8 mouse cellular contexts compared by ENCODE assay signal in genomic region chr16:58727477-58728131, GRCm38 (mm10). TPM values are rescaled to one million over a fixed set of nuclear protein-coding genes. Genes with fewer than 3 reads are reported as not detected.
A peak's percentile ranks its signal among the peaks of the same experiment; 100 is the strongest.
DNase-seq lines count a peak whose midpoint lies in the region; ATAC-seq and TF ChIP-seq lines count a peak whose summit lies in the region.

Cldnd1 (plus strand) TSS chr16:58727910.

- TF ChIP-seq CTCF in E14TG2a.4 (conservative IDR thresholded peaks at IDR 0.05; ENCODE audit: low read length) = no peak
- TF ChIP-seq CTCF in heart, postnatal 0 days (IDR thresholded peaks at IDR 0.05; ENCODE audit: low read depth) = no peak
- no peak for TF ChIP-seq CTCF in testis, adult 2 months (IDR thresholded peaks at IDR 0.05; ENCODE audit: control insufficient read depth, insufficient read depth, insufficient replicate concordance, low read depth, low read length)

- peak within 1 kb of the TSS; percentile 62 for H3K4me2 ChIP-seq in forebrain, embryonic 12.5 days
- peak within 1 kb of the TSS; percentile 75 for H3K4me2 ChIP-seq in heart, postnatal 0 days (ENCODE audit: low read depth, low read length)
- H3K4me2 ChIP-seq in liver, embryonic 16.5 days (ENCODE audit: low read depth, low read length) = peak within 1 kb of the TSS; percentile 74
- peak within 1 kb of the TSS; percentile 64 for H3K4me2 ChIP-seq in neural tube, embryonic 13.5 days

- TF ChIP-seq EP300 in heart, postnatal 0 days (IDR thresholded peaks at IDR 0.05; ENCODE audit: low read depth) = no peak

- peak within 1 kb of the TSS; percentile 89 for H3K4me3 ChIP-seq in E14TG2a.4 (replicated peaks; ENCODE audit: low read length)
- peak within 1 kb of the TSS; percentile 84 for H3K4me3 ChIP-seq in forebrain, embryonic 12.5 days (replicated peaks)
- H3K4me3 ChIP-seq in heart, postnatal 0 days (ENCODE audit: low read depth, low read length) = peak within 1 kb of the TSS; percentile 94
- H3K4me3 ChIP-seq in liver, embryonic 16.5 days (ENCODE audit: low read depth, low read length) = peak within 1 kb of the TSS; percentile 77
- H3K4me3 ChIP-seq in neural tube, embryonic 13.5 days = peak within 1 kb of the TSS; percentile 76
- H3K4me3 ChIP-seq in testis, adult 2 months (ENCODE audit: control insufficient read depth, low read depth, low read length) = peak within 1 kb of the TSS; percentile 94

- DNase-seq in c-Kit-positive CD71-positive TER-119-positive erythroid progenitor cells, embryonic 14.5 days (ENCODE audit: low spot score) = peak; percentile 88
- DNase-seq in heart, postnatal 0 days (ENCODE audit: low spot score) = peak; percentile 98
- DNase-seq in kidney, postnatal 4 days = peak; percentile 94 to 96

- peak within 1 kb of the TSS; percentile 76; the same call in 1 of the 2 replicates for H3K27ac ChIP-seq in forebrain, embryonic 12.5 days
- H3K27ac ChIP-seq in heart, postnatal 0 days (ENCODE audit: low read depth) = peak within 1 kb of the TSS; percentile 90
- H3K27ac ChIP-seq in liver, embryonic 16.5 days (ENCODE audit: low read length) = peak within 1 kb of the TSS; percentile 58
- H3K27ac ChIP-seq in neural tube, embryonic 13.5 days (replicated peaks) = peak within 1 kb of the TSS; percentile 86
- peak within 1 kb of the TSS; percentile 84 for H3K27ac ChIP-seq in testis, adult 2 months (ENCODE audit: control insufficient read depth, insufficient read depth, low read depth, low read length)

- H3K9me3 ChIP-seq in E14TG2a.4 (ENCODE audit: low read length) = no peaks in the 10 kb centered on the region
- no peaks in the 10 kb centered on the region for H3K9me3 ChIP-seq in forebrain, embryonic 12.5 days
- no peaks in the 10 kb centered on the region for H3K9me3 ChIP-seq in heart, postnatal 0 days (replicated peaks; ENCODE audit: control insufficient read depth, low read length)
- H3K9me3 ChIP-seq in liver, embryonic 16.5 days (replicated peaks; ENCODE audit: control insufficient read depth, low read length) = no peaks in the 10 kb centered on the region
- no peaks in the 10 kb centered on the region for H3K9me3 ChIP-seq in neural tube, embryonic 13.5 days

- H3K9ac ChIP-seq in forebrain, embryonic 12.5 days = peak within 1 kb of the TSS; percentile 78
- H3K9ac ChIP-seq in heart, postnatal 0 days (replicated peaks; ENCODE audit: low read depth, low read length) = peak within 1 kb of the TSS; percentile 85
- peak within 1 kb of the TSS; percentile 73 for H3K9ac ChIP-seq in liver, embryonic 16.5 days (ENCODE audit: low read depth, low read length)
- H3K9ac ChIP-seq in neural tube, embryonic 13.5 days = peak within 1 kb of the TSS; percentile 79

- WGBS in forebrain, embryonic 12.5 days = 2% methylated on average over 34 of the region's 35 CpGs
- WGBS in heart, postnatal 0 days = 3% methylated on average over 25 of the region's 35 CpGs
- WGBS in liver, embryonic 16.5 days (ENCODE audit: insufficient replicate concordance) = 3% methylated on average over 25 of the region's 35 CpGs
- WGBS in neural tube, embryonic 13.5 days = 2% methylated on average over 35 of the region's 35 CpGs

- H3K27me3 ChIP-seq in E14TG2a.4 (ENCODE audit: insufficient read depth, low read length) = no peaks in the 10 kb centered on the region
- no peaks in the 10 kb centered on the region for H3K27me3 ChIP-seq in forebrain, embryonic 12.5 days
- no peaks in the 10 kb centered on the region for H3K27me3 ChIP-seq in heart, postnatal 0 days (ENCODE audit: control insufficient read depth, insufficient read depth, low read length)
- no peaks in the 10 kb centered on the region for H3K27me3 ChIP-seq in liver, embryonic 16.5 days (ENCODE audit: control insufficient read depth, insufficient read depth, low read depth, low read length)
- no peaks in the 10 kb centered on the region for H3K27me3 ChIP-seq in neural tube, embryonic 13.5 days
- no peaks in the 10 kb centered on the region for H3K27me3 ChIP-seq in testis, adult 2 months (ENCODE audit: control insufficient read depth, insufficient read depth, low read length)

- peak; percentile 54; the same call in 1 of the 2 replicates for TF ChIP-seq POLR2A in testis, adult 2 months (IDR thresholded peaks at IDR 0.05; ENCODE audit: control insufficient read depth, low read depth, low read length)

- peaks cover 28% of the 10 kb centered on the region for H3K36me3 ChIP-seq in E14TG2a.4 (ENCODE audit: insufficient read depth, low read length)
- H3K36me3 ChIP-seq in forebrain, embryonic 12.5 days (replicated peaks) = peaks cover 27% of the 10 kb centered on the region
- H3K36me3 ChIP-seq in heart, postnatal 0 days (replicated peaks; ENCODE audit: control insufficient read depth, insufficient read depth, low read length) = peaks cover 31% of the 10 kb centered on the region
- peaks cover 3% of the 10 kb centered on the region; the same call in 1 of the 2 replicates for H3K36me3 ChIP-seq in liver, embryonic 16.5 days (ENCODE audit: control insufficient read depth, insufficient read depth)
- H3K36me3 ChIP-seq in neural tube, embryonic 13.5 days = peaks cover 24% of the 10 kb centered on the region
- H3K36me3 ChIP-seq in testis, adult 2 months (ENCODE audit: control insufficient read depth, insufficient read depth, low read length) = no peaks in the 10 kb centered on the region

- ATAC-seq in forebrain, embryonic 12.5 days (ENCODE audit: low FRiP score) = peak; percentile 100
- ATAC-seq in heart, postnatal 0 days (ENCODE audit: insufficient read depth, low read depth) = peak; percentile 100
- peak; percentile 100 for ATAC-seq in liver, embryonic 16.5 days (ENCODE audit: low read depth)
- ATAC-seq in neural tube, embryonic 13.5 days (ENCODE audit: low read depth) = peak; percentile 100

- H3K4me1 ChIP-seq in E14TG2a.4 (replicated peaks; ENCODE audit: low read depth, low read length) = peaks cover 10% of the 10 kb centered on the region
- peaks cover 4% of the 10 kb centered on the region for H3K4me1 ChIP-seq in forebrain, embryonic 12.5 days
- H3K4me1 ChIP-seq in heart, postnatal 0 days (ENCODE audit: control insufficient read depth, insufficient read depth) = peaks cover 4% of the 10 kb centered on the region; the same call in 1 of the 2 replicates
- H3K4me1 ChIP-seq in liver, embryonic 16.5 days (ENCODE audit: control insufficient read depth, low read depth, low read length) = peaks cover 7% of the 10 kb centered on the region
- peaks cover 13% of the 10 kb centered on the region for H3K4me1 ChIP-seq in neural tube, embryonic 13.5 days (replicated peaks)
- no peaks in the 10 kb centered on the region for H3K4me1 ChIP-seq in testis, adult 2 months (ENCODE audit: control insufficient read depth, insufficient read depth, low read length)

RNA-seq across cellular contexts. Expression of gene Cldnd1, which starts in this region (rescaled TPM):
- polyA plus RNA-seq in forebrain, embryonic 12.5 days (2016; fragmentation: Nextera tagmentation; extraction: Ambion mirVana) = 104 and 115 TPM in 2 replicates
- 24.0 and 43.9 TPM in 2 replicates for total RNA-seq in heart, postnatal 0 days (2014; rRNA removed; ENCODE audit: low replicate concordance)
- polyA plus RNA-seq in heart, postnatal 0 days (2015; fragmentation: Nextera tagmentation; extraction: Ambion mirVana) = 72.0 and 72.8 TPM in 2 replicates
- polyA plus RNA-seq in liver, embryonic 16.5 days (2015; fragmentation: Nextera tagmentation; extraction: Ambion mirVana) = 23.8 and 24.2 TPM in 2 replicates
- 141 and 155 TPM in 2 replicates for polyA plus RNA-seq in neural tube, embryonic 13.5 days (2015; fragmentation: Nextera tagmentation; extraction: Ambion mirVana)
- 50.2 and 50.5 TPM in 2 replicates for polyA plus RNA-seq in testis, adult 2 months (2012; rRNA removed)

Comparison
In these comparisons a context has a peak if more than half of its experiments do, and no peak if none do; other contexts are left out.
1. Peak in every context shown above with its lines: DNase-seq, ATAC-seq, H3K4me3 ChIP-seq and H3K27ac ChIP-seq.